Mouse (Mus musculus) adrenal gland, postnatal 4 days (tissue): ENCODE data around the gene Mpv17l2. TPM values are rescaled to one million over a fixed set of nuclear protein-coding genes. Genes with fewer than 3 reads are reported as not detected.

Experiments
- DNase-seq, 2 experiments: peaks; one replicate each; pipeline ENCODE4 v3.0.0; 2021 to 2022; ENCODE audit warnings: low spot score in 2 of 2, mixed read lengths in 2 of 2
- long read RNA-seq, 2 experiments: library from polyadenylated mRNA; stranded (forward); transcript quantifications; one replicate each; pipeline ENCODE4 v2.0.0; 2021
- total RNA-seq, 2 experiments: library from RNA; stranded (reverse); gene quantifications; 2 replicates each; pipeline ENCODE4 v1.2.3; 2021

Gene Mpv17l2
- 100 to 1,000 TPM in 1 of 2 experiments, 10 to 100 TPM in 1; 93.1 to 109 TPM for total RNA-seq
- long read RNA-seq, experiment 1, transcript Mpv17l2-201 (5 exons, 980 nt) = major isoform, 112 of 146 reads
- long read RNA-seq, experiment 1, partial matches to known transcripts = 7 of 146 reads
- long read RNA-seq, experiment 1, other reads (novel, unspliced or antisense) = 23 of 146 reads
- long read RNA-seq, experiment 2, transcript Mpv17l2-201 (5 exons, 980 nt) = major isoform, 116 of 152 reads
- long read RNA-seq, experiment 2, partial matches to known transcripts = 10 of 152 reads
- long read RNA-seq, experiment 2, other reads (novel, unspliced or antisense) = 24 of 152 reads

- peak; percentile 64 to 87 for DNase-seq
These were observed at the start of gene Mpv17l2 for GRCm38 (mm10) chr8:70760775-70761406. Mpv17l2 (minus strand) TSS chr8:70760946.

DNA sequence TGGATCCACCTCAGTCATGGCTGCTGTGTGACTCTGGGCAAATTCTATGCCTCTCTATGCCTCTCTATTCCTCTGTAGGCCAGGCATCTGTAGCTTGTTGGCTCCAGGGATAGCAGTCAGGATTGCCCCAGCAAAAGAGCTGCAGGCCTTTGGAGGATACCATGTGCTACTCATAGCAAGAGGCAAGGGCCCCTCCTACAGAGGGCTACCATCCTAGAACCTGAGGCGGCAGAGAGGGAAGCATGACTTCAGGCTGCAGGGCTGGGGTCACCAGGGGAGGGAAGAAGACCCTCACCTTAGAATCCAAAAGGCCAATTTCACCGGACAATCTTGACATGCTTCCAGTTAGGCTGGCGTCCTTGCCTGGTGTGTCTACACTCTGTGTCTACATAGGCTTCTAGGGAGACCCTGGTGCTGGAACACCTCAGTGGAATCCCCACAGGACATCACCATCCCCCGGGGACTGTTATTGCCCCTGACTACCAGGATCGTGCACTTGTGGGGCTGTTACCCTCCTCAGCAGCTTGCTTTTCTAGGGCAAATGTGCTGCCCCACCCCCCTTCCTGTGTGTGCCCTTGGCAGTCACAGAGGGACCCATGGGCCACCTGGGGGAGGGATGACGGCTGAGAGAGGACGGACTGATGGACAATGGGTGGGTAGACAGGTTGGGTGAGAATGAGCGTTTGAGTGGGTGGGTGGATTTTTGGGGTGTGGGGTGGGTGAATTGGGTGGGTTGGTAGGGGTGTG is 48.4 kb upstream of the Mpv17l2 start:
- no peak for DNase-seq

- no peak for DNase-seq
These were observed 47.5 kb upstream of the Mpv17l2 start, which contains the start of gene Il12rb1 for GRCm38 (mm10) chr8:70808239-70808638. Il12rb1 (plus strand) TSS chr8:70808449.

GRCm38 (mm10) chr8:70807304-70807703 is 46.6 kb upstream of the Mpv17l2 start:
- no peak for DNase-seq

DNA sequence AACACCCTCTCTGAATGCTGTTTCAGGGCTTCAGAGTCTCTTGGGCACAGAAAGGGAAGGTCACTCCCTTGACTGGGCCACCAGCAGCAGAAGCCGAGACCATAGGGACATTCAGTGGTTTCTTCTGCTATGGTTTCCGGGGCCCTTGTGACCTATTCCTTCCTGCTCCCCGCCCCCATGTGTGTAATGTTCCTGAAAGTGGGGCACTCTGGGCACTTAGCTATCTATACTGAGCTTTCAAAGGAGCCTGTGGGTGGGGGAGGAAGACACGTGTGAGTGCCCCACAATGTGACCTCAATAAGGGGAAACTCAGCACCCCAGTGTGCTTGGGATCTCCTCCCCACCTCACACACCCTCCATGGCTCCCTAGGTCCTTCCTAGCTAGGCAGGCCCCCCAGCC is 45.8 kb upstream of the Mpv17l2 start:
- DNase-seq = no peak

GRCm38 (mm10) chr8:70804481-70805206 is 43.9 kb upstream of the Mpv17l2 start, which contains the start of gene Mast3:
Mast3 (minus strand) TSS chr8:70805054.
- DNase-seq = peak; percentile 73 to 77

GRCm38 (mm10) chr8:70803761-70804480 is 43.2 kb upstream of the Mpv17l2 start:
- DNase-seq = no peak

DNA sequence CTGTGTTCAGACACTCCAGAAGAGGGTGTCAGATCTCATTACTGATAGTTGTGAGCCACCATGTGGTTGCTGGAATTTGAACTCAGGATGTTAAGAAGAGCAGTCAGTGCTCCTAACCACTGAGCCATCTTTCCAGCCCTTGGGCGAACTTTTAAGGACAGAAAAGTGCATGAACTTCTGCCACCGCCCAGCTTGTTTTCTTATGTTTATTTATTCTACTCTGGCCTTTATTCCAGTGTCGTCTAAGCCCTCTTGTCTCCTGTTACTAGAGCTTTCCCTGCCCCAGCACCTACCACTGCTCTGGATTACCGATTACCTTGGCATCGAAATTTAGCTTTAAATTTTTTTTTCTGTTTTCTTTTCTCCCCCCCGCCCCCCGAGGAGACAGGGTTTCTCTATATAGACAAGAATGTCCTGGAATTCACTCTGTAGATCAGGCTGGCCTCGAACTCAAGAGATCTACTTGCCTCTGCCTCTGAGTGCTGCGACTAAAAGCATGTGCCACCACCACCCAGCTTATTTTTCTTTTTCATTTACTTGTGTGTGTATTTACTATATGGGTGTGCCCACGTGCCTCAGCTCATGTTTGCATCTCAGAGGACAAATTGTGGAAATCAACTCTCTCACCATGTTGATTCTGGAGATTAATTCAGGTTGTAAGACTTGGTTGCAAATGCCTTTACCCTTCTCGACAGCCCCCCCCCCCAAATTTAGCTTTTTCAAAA is 42.2 kb upstream of the Mpv17l2 start:
- no peak for DNase-seq

DNA sequence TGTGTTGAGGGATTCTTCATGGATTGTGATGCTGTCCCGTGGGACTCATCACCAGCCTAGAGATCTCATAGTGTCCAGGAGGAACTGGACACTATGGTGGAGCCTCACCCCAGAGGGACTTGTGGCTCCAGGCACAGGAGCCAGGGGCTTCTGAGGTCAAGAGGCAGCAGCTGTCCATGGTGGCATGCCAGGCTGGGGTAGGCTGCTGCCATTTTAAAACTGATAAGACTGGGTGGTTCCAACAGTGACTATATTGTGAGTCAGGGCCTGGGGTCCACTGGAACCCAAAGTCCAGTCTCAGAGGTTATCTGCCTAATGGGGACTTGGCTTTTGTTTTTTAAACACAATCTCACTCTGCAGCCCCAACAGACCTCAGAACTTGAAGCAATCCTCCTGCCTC is 41.1 kb upstream of the Mpv17l2 start:
- DNase-seq = no peak

DNA sequence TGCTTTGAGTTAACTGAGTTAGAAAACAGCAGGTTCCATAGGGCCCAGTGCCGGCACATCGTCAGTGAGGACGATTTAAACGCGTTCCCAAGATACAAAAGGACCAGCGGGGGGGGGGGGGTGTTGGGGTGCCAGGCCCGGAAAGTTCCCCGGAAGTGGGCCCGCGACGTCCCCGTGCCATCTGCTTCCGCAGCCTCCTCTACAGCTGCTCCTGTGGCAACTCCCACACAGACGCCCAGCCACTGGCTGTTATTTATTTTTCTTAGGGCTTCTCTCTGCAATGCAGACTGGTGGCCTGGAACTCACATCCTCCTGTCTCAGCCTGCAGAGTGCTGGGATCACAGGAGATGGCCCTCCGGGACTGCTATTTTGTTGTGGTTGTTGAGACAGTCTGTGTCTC is 40.4 kb upstream of the Mpv17l2 start:
- DNase-seq = no peak

GRCm38 (mm10) chr8:70800648-70801047 is 39.9 kb upstream of the Mpv17l2 start:
- no peak for DNase-seq

DNA sequence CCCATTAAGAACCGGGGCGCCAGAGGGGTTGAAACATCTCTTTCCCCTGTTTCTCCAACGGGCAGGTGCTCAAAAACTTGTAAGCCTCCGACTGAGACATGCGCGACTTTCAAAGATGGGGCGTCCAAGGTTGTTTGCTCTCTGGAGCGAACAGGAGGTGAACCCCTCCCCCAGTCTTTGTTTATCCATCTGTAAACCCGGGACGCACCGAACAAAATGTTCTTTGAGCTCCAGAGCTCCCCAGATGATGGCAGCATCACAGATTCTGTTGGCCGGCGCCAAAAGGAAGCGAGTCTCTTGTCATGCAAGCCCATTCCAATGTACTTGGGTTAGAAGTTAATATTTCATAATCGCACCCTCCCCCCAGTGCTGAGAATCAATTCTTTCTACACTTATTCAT is 37.5 kb upstream of the Mpv17l2 start:
- DNase-seq = no peak

- peak; percentile 63 to 82 for DNase-seq
These were observed 36.6 kb upstream of the Mpv17l2 start for GRCm38 (mm10) chr8:70797081-70798070.

GRCm38 (mm10) chr8:70796403-70797080 is 35.8 kb upstream of the Mpv17l2 start:
- DNase-seq = peak in 1 of 2 experiments; percentile 78

DNA sequence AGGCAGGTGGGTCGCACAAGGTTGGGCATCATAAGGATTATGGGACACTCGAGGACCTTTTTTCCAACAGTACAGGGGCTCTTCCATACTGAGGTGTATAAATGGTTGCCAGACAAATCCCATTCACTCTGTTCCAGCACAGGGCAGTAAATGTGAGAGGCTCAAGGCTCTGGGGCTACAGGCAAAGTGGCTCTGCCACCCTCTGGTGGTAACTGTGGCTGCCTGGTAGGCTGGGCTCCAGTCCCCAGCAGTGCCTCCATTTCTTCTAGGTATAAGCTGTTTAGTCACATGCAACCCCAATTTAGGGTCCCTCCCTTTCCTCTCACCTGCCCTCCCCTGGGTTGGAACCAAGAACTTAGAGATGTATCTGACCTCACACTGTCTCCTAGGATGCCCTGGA is 34.6 kb upstream of the Mpv17l2 start:
- DNase-seq = no peak

GRCm38 (mm10) chr8:70794215-70794614 is 33.5 kb upstream of the Mpv17l2 start:
- DNase-seq = no peak

DNA sequence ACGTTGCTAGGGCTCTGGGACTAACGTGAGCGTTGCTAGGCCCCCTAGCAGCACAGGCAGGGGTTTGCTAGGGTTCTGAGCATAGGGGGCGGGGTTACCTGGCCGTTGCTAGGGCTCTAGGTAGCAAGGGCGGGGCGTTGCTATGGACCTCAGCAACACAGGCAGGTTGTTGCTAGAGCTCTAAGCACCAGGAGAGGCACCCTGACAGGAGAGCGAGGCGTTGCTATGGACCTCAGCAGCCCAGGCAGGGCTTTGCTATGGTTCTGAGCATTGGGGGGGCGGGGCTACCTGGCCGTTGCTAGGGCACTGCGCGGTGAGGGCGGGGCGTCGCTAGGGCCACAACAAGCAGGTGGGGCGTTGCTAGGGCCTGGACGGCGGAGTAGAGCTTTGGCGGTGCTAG is 32.0 kb upstream of the Mpv17l2 start:
- no peak for DNase-seq
